Mouse (Mus musculus) left cerebral cortex, adult 11 months (tissue): ENCODE results near the gene Ephb1.

ENCODE experiments used
- DNase-seq: peaks from one replicate; pipeline ENCODE4 v3.0.0; 2022; ENCODE audit warnings: low spot score

Ephb1 gene

DNA sequence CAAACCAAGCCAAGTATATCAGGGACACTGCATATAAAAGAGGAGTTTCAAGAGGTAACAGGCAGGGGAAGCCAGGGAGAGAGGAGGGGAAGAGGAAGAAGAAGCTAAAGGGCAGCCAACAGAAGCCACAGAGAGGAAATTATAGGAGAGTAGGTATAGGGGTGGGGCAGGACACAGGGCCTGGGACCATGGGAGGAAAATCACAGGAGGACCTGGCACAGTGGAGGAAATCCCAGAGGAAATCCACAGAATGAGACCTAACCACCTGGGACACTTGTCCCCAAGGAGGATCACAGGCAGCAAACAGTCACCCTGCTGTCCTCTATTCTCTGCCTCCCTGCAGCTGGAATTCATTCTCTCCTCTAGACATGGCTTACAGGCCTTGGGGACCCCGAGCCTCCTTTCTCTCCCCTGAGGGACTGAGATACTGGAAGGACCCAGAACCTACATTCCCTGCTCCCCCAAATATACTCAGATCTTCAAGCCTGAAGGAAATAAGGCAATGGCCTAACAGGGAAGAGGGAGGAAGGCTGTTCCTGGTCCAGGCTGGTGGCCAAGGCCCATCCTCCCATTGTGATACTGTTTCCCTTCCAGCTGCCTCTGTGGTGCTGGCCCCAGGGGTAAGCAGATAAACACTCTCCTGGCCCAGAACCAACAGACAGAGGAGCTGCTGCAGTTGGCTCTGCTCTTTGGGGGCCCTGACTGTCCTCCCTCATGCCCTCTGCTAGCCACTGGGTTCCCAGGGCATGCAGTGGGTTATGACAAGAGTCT is 47.7 kb downstream of the Ephb1 start:
- peak; percentile 25 for DNase-seq

DNA sequence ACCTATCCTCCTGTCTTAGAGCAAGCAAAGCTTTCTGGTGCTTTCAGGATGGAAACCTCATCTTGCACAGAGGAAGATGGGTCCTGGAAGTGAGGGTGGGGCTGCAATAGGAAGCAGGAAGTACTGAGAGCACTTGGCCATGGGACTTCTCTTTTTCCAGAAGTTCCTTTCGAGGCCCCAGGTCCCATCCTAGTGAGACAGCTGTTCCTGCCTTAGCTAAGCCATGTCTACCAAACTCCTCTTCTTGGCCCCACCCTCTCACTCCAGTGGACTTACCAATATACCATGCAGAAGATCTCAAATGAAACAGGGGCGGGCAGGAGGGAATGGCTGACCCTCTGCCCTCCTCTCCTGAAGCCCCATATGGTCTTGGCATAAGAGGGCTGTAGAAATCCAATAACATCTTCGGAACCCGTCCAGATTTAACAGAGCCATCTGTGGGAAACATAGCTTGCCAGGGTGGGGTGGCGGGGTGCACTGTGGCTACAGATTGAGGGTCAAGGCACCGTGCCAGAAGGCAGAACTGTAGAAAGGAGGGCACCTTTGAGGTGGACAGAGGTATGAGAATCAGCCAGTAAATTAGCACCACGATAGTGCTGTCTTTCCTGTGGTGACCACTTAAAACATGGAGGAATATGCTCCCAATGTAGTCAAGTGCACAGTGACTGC is 48.9 kb downstream of the Ephb1 start:
- no peak for DNase-seq

DNA sequence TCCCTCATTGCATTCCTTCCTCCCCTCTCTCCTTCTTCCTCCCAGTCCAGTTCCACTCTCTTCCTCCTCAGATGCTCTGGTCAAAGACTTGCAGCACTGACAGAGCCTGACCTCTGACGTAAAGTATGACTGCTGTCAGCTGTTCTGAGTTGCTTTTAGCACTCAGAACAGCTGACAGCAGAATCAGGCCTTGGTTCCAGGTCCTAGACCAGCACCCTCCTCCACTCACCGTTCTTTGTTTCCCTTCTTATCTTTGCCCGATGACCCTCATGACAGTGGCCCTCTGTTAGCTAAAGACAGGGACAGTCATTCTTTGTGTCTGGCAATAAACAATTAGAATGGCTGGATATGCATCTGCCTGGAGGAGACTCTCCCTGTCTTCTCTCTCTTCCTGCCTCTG is 49.7 kb downstream of the Ephb1 start:
- DNase-seq: no peak

DNA sequence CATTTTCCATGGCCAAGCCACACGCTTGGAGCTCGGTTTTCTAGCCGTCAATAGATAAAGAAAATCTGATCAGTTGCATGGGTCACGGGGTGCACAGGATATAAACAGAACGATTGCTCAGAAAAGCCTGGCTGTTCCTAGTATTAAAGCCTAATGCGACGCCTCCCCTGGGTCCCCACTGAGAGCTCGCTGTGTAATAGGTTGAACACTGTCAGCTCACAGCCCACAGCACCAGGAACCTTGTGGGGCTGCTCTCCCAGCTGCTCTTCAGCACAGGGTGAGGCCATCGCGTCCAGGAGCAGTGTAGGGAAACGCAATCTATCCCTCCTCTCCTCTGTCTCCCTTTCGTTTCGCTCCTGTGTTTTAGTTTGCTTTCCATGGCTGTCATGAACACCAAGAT is 50.6 kb downstream of the Ephb1 start:
- DNase-seq: no peak

DNA sequence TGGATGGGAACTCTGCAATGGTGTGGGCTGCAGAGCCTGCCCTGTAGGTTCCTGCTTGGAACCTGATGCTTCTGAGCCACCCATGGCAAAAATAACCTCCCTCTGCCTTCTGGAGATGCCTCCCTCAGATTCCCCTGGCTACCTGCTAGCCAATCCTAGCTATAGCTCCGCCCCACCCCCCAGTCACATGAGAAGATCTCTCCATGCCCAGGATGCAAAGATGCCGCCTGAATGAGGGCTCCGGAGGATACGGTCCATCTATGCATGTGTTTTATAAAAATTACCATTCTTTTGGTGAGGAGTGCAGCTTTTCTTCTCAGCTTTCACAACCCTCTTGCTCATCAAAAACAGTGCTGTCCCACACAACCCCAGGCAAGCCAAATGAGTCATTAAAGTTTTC is 53.5 kb downstream of the Ephb1 start:
- no peak for DNase-seq

DNA sequence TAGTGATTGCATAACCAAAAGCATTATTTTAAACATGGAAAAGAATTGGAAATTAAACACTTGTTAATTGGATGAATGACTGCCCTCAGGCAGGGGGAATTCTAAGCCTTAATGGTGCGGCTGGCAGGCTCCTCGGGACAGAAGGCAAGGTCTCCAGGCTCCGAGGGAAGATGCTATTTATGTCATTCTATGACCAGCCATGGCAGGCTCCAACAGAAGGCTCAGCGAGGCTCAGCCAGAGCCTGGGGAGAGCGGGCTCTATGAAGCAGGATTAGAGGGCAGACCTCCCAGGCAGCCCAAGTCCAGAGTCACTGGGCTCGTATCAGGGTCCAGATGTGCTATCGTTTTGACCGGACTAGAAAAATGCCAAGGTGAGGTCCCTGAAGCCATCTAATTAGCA is 55.8 kb downstream of the Ephb1 start:
- DNase-seq: no peak

DNA sequence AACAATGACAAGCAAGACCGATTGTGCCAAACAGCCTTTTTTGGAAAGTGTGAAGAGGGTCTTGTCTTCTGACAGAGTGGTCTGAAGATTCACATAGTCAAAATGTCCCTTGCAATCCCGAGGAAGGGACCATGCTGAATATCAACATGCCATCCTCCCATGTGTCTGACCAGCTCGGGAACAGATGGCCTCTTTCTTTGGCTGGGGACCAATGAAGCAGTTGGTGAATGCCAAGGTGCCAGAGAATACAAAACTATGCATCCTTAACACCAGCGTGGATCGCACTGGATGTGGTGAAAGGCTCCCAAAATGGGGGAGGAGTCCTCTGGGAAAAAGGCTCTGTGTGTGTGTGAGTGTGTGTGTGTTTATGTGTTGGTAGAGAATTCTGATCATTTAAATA is 56.5 kb downstream of the Ephb1 start:
- no peak for DNase-seq

DNA sequence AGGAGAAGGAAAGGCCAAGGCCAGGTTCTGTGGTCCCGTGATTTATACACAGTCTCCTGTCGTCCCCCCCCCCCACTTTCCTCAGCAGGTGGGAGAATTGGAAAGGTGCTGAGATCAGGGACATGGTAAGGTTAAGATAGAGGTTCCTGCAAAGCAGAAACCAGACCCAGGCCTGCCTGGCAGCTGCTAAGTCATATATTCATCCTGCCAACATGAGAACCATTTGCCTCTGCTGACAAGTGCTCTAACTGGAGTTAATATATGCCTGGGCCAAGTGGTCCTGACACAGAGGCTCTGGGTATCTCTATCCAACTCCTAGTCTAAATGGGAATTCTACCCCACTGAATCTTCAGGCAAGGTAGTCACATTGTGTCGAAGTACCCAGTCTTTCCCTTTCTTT is 57.3 kb downstream of the Ephb1 start:
- no peak for DNase-seq

DNA sequence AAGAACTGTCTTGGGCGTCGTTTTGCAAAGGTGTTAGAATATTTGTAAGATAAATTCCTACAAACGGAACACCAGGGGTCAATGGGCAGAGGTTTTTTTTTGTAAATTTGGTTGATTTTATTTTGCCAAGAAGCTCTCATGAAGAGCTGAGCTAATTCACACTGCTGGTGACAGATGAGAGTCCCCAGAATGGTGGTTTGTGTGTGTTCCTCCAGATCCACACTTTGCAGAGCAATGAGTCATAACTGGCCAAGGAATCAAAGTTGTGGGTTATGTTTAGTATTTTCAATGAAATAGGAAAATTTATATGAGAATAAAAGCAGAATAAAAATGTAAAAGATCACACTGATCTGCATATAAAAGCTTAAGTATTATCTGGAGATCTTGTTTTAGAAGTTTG is 60.9 kb downstream of the Ephb1 start:
- no peak for DNase-seq

DNA sequence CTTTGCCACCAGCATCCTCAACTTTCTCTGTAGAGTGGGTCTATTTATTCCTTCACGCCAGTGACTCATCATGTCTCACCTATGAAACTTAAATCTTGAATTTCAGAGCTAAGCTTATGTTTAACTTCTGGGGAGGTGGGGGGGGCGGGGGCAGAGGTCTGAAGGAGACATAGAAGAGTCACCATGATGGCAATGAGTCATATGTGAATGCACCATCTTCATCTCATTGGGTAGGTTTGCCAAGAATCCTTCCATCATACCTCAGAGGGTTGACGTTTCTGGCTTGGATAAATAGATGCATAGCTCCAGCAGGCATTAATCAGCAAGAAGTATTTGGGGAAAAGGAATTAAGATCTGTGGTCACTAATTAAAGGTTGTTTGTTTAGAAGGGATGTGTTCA is 63.3 kb downstream of the Ephb1 start:
- DNase-seq: no peak

DNA sequence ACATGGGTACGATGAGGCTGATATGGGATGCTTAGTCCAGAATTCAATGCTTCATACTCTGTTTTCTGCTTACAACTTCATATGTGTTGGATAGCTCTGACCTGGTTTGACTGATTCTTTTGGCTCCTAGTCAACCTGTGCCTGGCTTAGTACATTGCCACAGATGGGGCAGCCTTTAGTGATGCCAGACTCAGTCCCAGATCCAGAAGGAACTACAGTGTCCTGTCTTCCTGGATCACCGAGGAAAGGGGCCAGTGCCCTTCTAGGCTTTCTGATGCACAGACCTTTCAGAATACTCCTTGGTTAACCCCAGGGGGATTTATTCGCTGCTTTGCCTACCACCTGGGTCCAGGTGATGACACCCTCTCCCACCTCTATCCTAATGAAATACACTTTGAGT is 66.1 kb downstream of the Ephb1 start:
- no peak for DNase-seq

DNA sequence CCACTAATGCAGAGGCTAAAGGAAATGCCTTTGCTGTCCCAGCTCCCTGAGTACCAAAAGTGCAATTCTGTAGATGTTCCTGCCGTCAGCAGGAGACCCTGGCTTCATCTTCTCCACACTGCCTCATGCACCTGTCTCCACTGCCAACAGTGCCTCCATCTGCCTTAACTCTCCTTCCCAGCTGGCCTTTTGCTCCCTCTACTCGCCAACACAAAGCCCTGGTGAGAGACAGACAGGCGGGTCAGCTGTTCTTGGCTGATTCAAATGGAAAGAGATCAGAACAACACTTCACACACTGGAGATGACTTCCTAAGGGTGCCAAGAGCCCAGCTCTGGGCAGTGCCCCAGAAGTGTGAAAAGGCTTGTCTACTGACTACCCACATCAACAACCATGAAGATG is 78.6 kb downstream of the Ephb1 start:
- no peak for DNase-seq

DNA sequence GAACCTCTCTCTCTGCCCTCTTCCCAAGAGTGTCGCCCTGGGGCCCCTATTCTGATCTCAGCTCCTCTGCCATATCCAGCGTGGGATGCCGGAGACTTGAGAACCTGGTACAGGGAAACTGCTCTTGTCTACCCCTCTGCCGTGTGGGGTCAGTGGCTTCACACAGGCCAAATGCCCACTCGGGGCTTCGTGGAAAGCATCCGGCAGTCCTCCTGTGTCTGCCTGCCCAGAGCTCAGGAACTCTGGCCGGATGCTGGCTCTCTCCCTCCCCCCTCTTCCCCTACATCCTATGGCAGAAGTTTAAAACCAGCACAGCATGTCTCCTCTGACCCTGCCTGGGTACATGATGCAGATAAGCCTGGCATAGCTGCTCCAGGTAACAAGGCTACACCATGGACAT is 80.5 kb downstream of the Ephb1 start:
- DNase-seq: no peak

DNA sequence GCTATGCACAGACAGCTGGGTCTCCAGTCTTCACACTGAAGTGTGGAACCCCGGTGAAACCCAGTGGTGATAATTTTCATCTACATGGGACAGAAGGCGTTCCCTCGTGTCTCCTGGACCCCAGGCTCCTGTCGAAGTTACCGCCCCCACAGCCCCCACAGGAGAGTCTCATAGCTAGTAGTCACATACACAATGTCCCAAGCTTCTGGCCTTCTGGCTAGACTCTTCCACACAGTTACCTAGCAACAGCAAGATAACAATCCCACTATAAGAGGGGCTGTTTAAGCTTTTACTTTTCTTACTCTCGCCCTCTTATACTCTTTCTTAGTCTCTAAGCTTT is 81.1 kb downstream of the Ephb1 start:
- no peak for DNase-seq

DNA sequence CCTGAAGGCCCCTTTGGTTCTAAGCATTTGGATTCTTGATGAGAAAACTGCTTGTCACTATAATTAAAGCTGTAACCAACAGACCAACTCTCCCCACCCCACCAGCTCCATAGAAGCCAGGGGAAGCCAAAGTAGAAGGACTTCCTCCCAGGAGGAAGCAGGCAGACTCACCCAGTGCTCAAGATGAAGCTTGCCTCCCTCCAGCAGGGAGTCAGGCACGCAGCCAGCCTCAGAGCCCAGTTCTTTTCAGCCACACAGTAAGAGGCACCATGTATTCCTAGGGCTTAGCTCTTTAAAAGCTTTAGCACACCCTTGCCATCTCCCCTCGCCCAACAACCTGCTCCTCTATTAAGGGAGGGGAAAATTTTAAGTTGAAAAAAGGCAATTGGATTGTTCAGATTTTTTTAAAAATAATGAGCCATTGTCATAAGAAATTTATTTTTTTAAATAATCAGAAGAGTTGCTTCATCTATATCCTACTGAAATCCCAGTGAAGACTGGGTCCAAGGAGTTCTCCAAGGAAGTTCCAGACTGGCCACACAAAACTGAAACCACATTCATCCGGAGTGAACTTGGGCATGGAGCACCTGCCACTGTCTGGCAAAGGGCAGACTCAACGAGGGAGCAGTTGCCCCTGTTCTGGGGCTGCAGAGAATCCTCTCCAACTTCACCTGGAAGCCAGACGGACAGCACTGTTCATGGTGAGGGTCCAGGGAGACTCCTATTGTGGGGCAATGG is 81.6 kb downstream of the Ephb1 start:
- no peak for DNase-seq

DNA sequence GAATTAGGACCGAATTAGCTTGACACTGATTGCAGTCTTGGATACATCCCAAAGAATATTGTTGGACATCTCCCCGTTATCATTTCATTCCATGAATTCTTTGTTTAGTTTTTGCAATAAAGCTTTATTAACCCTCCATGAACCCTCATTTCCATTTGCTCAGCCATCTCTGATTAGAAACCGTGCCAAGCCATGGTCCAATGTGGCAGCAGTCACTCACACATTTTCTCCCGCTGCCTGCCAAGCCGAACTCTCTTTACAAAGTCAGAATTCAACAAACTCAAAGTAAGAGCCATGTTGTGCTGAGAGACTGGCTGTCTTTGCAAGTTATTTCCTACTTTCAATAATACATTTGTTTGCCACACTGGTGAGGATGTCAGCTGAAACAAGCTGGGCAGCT is 84.0 kb downstream of the Ephb1 start:
- no peak for DNase-seq

DNA sequence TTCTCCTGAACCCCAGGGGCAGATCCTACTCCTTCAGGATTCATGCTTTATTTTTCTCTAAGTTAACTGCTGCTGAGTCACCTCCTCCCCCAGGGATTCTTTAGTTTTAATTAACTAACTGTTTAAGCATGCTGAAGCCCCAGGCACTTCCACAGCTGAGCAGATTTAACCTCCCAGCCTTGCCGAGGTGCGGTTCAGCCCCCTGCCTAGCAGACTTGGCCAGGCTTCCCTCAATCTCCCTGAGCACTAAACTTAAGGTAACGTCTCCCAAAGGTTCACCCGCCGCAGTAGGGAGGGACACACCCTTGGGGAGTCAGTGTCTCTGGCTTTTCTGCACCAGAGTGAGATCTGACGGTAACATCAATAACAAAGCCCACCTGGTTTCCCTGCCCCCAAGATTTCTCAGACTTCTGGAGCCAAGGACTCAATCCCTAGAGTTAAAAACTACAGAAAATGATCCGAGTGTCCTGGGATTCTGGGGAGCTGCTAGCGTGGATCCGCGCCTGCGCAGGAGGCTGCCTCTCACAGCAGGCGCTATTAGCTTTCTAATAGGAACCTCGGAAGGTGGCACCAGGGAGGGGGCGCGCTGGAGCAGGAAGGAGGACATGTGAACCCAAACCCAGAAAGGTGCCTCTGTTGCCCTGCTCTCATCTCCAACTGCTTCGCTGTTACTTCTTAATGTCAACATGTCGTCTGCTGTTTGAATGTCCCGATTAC is 87.0 kb downstream of the Ephb1 start:
- no peak for DNase-seq

DNA sequence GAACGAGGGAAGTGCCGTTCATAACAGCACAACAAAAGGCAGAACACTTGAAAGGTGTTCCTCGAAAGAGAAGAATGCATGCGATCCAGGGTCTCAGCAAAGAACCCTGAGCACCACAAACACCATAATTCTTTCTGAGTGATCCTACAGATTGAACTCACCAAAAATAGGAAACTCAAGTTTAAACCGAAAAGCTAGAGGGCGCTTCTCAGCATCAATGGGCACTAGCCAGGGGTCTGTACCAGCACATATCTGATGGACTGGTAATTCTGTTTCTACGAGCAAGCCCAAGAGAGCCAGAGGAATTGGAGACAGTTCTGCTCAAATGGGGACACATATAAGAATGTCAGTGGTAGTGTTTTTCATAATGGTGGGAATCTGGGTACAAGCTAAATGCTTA is 90.7 kb downstream of the Ephb1 start:
- no peak for DNase-seq

DNA sequence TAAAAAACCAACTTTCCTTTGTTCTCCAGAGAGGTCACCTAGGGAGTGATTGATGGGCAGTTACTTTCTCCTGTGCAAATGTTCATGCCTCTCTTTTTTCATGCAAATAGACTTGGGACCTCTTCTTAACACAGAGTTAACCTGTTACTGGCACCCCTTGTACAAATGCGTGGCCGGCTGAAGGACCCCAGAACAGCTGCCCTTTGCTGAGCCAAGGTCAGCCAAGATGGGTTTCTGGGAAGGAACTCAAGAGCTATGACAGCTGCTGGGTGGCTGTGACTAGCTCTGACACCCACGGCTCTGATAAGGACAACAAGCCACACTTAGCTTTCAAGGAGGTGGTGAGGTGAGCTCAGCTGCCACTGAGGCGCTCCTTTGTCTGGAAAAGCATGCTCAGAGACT is 92.4 kb downstream of the Ephb1 start:
- no peak for DNase-seq

DNA sequence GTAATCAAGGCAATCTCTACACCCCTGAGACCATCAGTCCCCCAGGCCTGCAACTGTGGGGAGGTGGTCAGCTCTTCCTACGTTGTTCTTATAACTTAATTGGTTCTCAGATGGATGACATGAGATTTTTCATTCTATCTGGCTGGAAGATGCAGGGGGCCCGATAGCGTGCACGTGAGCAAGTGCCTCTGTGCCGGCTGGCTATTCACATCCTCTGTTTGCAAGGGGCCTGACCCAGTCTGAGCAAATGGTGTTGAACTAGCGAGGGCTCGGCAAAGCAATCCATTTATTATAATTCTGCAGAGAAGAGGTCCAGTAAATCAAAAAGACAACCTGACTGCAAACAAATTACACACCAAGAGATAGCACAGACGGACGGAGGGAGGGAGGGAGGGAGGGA is 93.0 kb downstream of the Ephb1 start:
- no peak for DNase-seq

DNA sequence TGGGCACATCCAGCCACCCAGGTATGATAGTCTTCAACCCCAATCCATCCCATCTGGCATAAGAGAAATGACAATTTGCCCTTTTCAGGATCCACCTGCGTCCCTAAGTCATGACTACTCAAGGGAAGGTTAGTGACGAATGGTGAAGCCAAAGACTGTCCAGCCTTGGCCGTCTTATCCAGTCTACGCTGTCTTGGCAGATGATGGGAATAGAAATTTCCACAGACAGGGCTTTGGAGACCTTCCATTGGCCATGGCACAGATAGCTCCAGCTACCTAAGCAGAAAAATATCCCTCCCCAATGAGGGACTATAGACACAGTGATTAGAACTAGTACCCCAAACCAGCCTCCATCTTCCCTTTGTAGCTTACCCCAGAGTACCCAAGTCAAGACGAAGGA is 98.1 kb downstream of the Ephb1 start:
- DNase-seq: no peak

DNA sequence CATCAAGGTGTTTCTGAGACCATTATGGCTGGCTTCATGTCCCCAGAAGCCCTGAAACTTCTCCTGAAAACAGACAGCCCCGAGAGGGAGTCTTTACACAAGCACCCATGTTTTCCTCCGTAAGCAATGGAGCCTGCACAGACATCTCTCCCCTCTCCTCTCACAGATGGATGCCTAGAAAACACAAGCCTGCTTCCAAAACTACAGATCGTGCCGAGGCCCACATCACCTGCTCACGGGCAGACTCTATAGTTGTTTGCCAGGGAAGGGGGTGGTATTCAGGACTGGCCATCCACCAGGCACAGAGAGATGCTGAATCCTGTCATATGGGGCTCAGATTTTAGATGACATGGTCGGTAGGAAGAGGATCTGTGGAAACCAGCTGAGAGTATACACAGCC is 98.7 kb downstream of the Ephb1 start:
- DNase-seq: no peak
